Mouse (Mus musculus) neural tube, postnatal 0 days (tissue): ENCODE measurements around the gene Tet2. TPM values are rescaled to one million over a fixed set of nuclear protein-coding genes. Genes with fewer than 3 reads are reported as not detected.

Source experiments
- microRNA-seq: library from miRNA; unstranded; fragments of <30 nt; microRNA quantifications from one replicate; pipeline ENCODE4, GENCODE M21; 2016
- polyA plus RNA-seq: library from polyadenylated mRNA; unstranded; fragments of >200 nt; fragmentation: Nextera tagmentation; extraction: Ambion mirVana; gene quantifications from 2 replicates; pipeline ENCODE4 v1.2.1, GENCODE M21; 2015

The Tet2 gene
- polyA plus RNA-seq, result 16.9 and 18.6 TPM in 2 replicates

GRCm38 (mm10) chr3:133544551-133545303 lies at the start of gene Tet2:
Tet2 (minus strand) TSS chr3:133545139.

Small RNA genes lying within 50 kb of the gene (microRNA-seq; reads per million reads assigned to microRNA genes)
- gene Gm25042, result not detected

Other genes starting within 250 kb of the Tet2 start
- gene Ppa2, start 235.0 kb downstream of the Tet2 start, polyA plus RNA-seq, result 97.9 and 100 TPM in 2 replicates